Mouse (Mus musculus) midbrain, embryonic 13.5 days (tissue): ENCODE data around the gene Kcnc2. TPM values are rescaled to one million over a fixed set of nuclear protein-coding genes. Genes with fewer than 3 reads are reported as not detected.
"Not testable (repeated sequence)": the region's sequence is repeated elsewhere in the genome, so short reads cannot be mapped to it uniquely, and the experiment has no call there.

Experiments
- ATAC-seq: fragments of 200-750 bp; cut with Nextera tagmentation; 2 replicates; pipeline ENCODE4 v1.8.0; 2017; ENCODE audit warnings: mild to moderate bottlenecking, moderate TSS enrichment, moderate library complexity
- H3K27ac ChIP-seq: fragments of 300-500 bp; sonication (generic); 2 replicates; pipeline ENCODE4 v1.5.1; 2015; ENCODE audit warnings: inconsistent platforms, mild to moderate bottlenecking, moderate library complexity
- H3K27me3 ChIP-seq: fragments of 300-500 bp; sonication (generic); 2 replicates; pipeline ENCODE4 v1.6.1; 2015; ENCODE audit warnings: mild to moderate bottlenecking, inconsistent platforms
- H3K36me3 ChIP-seq: fragments of 300-500 bp; sonication (generic); 2 replicates; pipeline ENCODE4 v1.6.1; 2015; ENCODE audit warnings: mild to moderate bottlenecking, inconsistent platforms
- H3K4me1 ChIP-seq: fragments of 300-500 bp; sonication (generic); replicated peaks from 2 replicates; pipeline ENCODE4 v1.6.1; 2015; ENCODE audit warnings: inconsistent platforms
- H3K4me2 ChIP-seq: fragments of 300-500 bp; sonication (generic); replicated peaks from 2 replicates; pipeline ENCODE4 v1.6.1; 2015; ENCODE audit warnings: moderate library complexity, mild to moderate bottlenecking, inconsistent platforms
- H3K4me3 ChIP-seq: fragments of 300-500 bp; sonication (generic); replicated peaks from 2 replicates; pipeline ENCODE4 v1.5.1; 2015; ENCODE audit warnings: mild to moderate bottlenecking, inconsistent platforms
- H3K9ac ChIP-seq: fragments of 300-500 bp; sonication (generic); replicated peaks from 2 replicates; pipeline ENCODE4 v1.6.1; 2015; ENCODE audit warnings: mild to moderate bottlenecking, inconsistent platforms
- H3K9me3 ChIP-seq: fragments of 300-500 bp; sonication (generic); 2 replicates; pipeline ENCODE4 v1.6.1; 2016; ENCODE audit warnings: mild to moderate bottlenecking, inconsistent platforms
- whole genome bisulfite sequencing: fragments of 180-500 bp; shearing (Covaris S2); methylation state at CpG from one replicate; pipeline ENCODE4 v1.1.7; 2015; 5-methylcytosine and 5-hydroxymethylcytosine counted together
- polyA plus RNA-seq: library from polyadenylated mRNA; unstranded; fragments of >200 nt; fragmentation: Nextera tagmentation; extraction: Ambion mirVana; gene quantifications from 2 replicates; pipeline ENCODE4 v1.2.1, GENCODE M21; 2015

The Kcnc2 gene
- polyA plus RNA-seq: 3.3 and 4.1 TPM in 2 replicates

DNA sequence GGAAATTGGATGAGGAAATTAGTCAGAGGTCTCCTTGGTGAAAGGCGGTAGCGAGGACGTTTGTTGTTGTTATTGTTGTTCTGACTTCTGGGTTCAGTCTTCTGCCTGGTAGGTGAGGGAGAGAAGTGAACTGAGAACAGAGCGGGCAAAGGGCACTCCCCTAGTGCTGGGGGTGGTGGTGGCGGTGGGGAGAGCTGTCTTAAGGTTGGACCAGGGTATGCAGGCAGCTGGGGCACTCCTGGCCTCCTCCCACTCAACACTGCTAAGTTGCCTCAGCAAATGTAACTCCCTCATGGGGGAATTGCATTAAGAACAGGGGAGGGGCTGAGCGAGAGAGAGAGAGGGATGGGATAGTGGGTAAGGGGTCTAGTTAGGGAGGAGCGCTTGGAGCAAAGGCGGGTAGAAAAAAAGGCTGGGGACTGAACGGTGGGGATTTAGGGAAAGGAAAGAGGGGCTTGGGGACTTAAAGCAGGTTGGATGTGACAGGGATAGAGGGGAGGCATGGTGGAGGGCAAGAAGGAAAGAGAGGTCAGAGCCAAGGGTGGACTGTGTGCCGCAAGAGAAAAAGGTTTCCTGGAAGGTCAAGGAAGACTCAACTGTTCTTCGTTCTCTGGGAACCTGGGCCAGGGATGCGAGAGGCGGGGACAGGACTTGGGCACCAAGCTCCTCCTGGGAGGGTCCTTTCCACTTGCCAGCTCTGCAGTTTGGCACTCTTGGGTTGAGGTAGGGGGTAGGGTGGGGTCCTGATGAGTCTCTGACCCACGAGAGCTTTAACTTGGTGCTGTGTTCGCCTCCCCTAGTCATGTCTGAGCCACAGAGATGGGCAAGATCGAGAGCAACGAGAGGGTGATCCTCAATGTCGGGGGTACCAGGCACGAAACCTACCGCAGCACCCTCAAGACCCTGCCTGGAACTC, at the start of gene Kcnc2:
Kcnc2 (plus strand) TSS at position 235 of the 916 bp plus-strand sequence.
- peak within 1 kb of the TSS; percentile 68 for H3K9ac ChIP-seq
- no peak within 1 kb of the TSS for H3K27ac ChIP-seq
- 2% methylated on average over 20 of the region's 20 CpGs for WGBS
- peak; percentile 65 for ATAC-seq
- peak within 1 kb of the TSS; percentile 83 for H3K4me2 ChIP-seq
- peaks cover 32% of the 10 kb centered on the region for H3K27me3 ChIP-seq
- H3K9me3 ChIP-seq: no peaks in the 10 kb centered on the region
- no peaks in the 10 kb centered on the region for H3K36me3 ChIP-seq
- H3K4me3 ChIP-seq: peak within 1 kb of the TSS; percentile 54
- H3K4me1 ChIP-seq: peaks cover 18% of the 10 kb centered on the region

DNA sequence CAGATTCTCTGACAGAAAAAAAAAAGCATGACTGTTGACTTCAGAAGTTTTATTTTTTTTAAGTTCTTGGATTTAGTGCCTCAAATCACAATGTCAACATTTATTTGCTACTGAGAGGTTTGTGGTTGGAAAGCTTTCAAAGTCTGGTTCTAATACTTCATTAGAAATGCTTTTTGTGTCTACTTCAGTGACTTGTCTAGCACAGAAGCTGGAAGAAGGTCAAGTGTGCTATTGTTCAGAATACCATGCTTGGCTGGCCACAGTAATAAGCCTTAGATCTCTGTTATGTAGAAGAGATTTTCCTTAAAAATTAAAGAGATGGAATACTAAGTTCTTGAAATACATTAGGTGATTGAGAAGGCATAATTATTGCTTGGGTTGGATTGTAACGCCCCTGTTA, 43.8 kb upstream of the Kcnc2 start:
- H3K36me3 ChIP-seq: no peaks in the 10 kb centered on the region
- H3K4me2 ChIP-seq: no peak overlapping the region
- no peak for ATAC-seq
- no peaks in the 10 kb centered on the region for H3K4me1 ChIP-seq
- no peak overlapping the region for H3K4me3 ChIP-seq
- WGBS: 58% methylated on average over 1 of the region's 1 CpGs
- no peaks in the 10 kb centered on the region for H3K9me3 ChIP-seq
- H3K27me3 ChIP-seq: no peaks in the 10 kb centered on the region
- no peak overlapping the region for H3K9ac ChIP-seq
- no peak overlapping the region for H3K27ac ChIP-seq

DNA sequence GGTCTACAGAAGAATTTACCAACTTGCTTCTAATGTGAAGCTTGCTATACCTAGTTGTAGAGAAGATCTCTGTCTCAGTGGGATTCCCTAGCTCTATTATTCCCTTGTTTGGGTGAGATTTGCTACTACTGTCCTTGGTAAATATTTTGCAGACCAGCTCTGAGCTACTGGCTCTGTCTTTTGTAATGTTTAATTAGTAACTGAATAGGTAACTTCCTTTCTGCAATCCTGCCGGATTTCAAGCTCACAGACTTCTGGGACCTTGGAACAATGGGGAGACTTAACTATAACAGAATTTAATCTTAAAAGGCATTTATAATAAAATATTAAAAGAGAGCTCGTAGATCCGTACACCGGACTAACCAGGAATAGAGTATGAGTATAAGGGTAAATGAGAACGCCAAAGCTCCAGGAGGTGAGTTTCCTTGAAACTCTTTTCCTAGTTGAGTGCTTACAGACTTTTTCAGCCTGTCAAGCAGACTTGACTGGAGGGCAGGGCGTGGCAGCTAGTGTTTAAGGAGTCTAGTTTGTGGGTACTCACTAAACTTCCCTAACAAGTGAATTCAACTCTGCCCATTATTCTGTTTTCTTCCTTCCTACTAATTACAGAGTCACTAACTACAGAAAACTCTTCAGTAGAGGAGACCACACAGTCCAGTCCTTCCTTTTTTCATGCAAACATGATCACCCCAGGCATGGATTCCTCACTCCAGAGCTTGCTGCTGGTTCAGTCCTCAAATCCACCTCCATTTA, 41.7 kb upstream of the Kcnc2 start:
- H3K27me3 ChIP-seq, H3K9me3 ChIP-seq, H3K9ac ChIP-seq, H3K4me3 ChIP-seq, ATAC-seq, H3K36me3 ChIP-seq, H3K27ac ChIP-seq, H3K4me2 ChIP-seq, H3K4me1 ChIP-seq: not testable (repeated sequence)
- WGBS: 36% methylated on average over 6 of the region's 6 CpGs

GRCm38 (mm10) chr10:112232733-112233132, 38.2 kb upstream of the Kcnc2 start:
- not testable (repeated sequence) for H3K9ac ChIP-seq, H3K36me3 ChIP-seq, H3K4me3 ChIP-seq, ATAC-seq, H3K9me3 ChIP-seq, H3K27me3 ChIP-seq, H3K4me1 ChIP-seq, H3K4me2 ChIP-seq, H3K27ac ChIP-seq
- WGBS: 19% methylated on average over 1 of the region's 1 CpGs

- H3K4me2 ChIP-seq, H3K27ac ChIP-seq, H3K9ac ChIP-seq, H3K4me1 ChIP-seq, H3K4me3 ChIP-seq, H3K36me3 ChIP-seq, H3K9me3 ChIP-seq, H3K27me3 ChIP-seq: not testable (repeated sequence)
- ATAC-seq: peak; percentile 48; the same call in 1 of the 2 replicates
- 85% methylated on average over 5 of the region's 5 CpGs for WGBS
Observed at GRCm38 (mm10) chr10:112235396-112235940, 35.5 kb upstream of the Kcnc2 start.

- WGBS: 76% methylated on average over 2 of the region's 2 CpGs
- no peaks in the 10 kb centered on the region for H3K4me1 ChIP-seq
- no peak overlapping the region for H3K4me2 ChIP-seq
- H3K27ac ChIP-seq: no peak overlapping the region
- H3K9me3 ChIP-seq: no peaks in the 10 kb centered on the region
- no peak for ATAC-seq
- no peak overlapping the region for H3K4me3 ChIP-seq
- no peaks in the 10 kb centered on the region for H3K36me3 ChIP-seq
- no peaks in the 10 kb centered on the region for H3K27me3 ChIP-seq
- H3K9ac ChIP-seq: no peak overlapping the region
Observed at GRCm38 (mm10) chr10:112248273-112248672, 22.6 kb upstream of the Kcnc2 start.

- Histone ChIP-seq H3K27ac (no peak overlapping the region), H3K4me2 (no peak overlapping the region), H3K4me1 (no peaks in the 10 kb centered on the region), H3K9me3 (no peaks in the 10 kb centered on the region), H3K9ac (no peak overlapping the region), H3K36me3 (no peaks in the 10 kb centered on the region), H3K4me3 (no peak overlapping the region), H3K27me3 (no peaks in the 10 kb centered on the region)
- ATAC-seq: no peak
- 86% methylated on average over 3 of the region's 3 CpGs for WGBS
Observed at GRCm38 (mm10) chr10:112263467-112263866, 7.5 kb upstream of the Kcnc2 start.

- H3K36me3 ChIP-seq: no peaks in the 10 kb centered on the region
- no peak overlapping the region for H3K27ac ChIP-seq
- no peaks in the 10 kb centered on the region for H3K9me3 ChIP-seq
- peaks cover 18% of the 10 kb centered on the region for H3K4me1 ChIP-seq
- peak overlapping the region; percentile 83 for H3K4me2 ChIP-seq
- 68% methylated on average over 3 of the region's 3 CpGs for WGBS
- peaks cover 32% of the 10 kb centered on the region for H3K27me3 ChIP-seq
- no peak for ATAC-seq
- H3K4me3 ChIP-seq: peak overlapping the region; percentile 54
- H3K9ac ChIP-seq: peak overlapping the region; percentile 68; the same call in 1 of the 2 replicates
Observed at GRCm38 (mm10) chr10:112269481-112269880, 1.4 kb upstream of the Kcnc2 start.

DNA sequence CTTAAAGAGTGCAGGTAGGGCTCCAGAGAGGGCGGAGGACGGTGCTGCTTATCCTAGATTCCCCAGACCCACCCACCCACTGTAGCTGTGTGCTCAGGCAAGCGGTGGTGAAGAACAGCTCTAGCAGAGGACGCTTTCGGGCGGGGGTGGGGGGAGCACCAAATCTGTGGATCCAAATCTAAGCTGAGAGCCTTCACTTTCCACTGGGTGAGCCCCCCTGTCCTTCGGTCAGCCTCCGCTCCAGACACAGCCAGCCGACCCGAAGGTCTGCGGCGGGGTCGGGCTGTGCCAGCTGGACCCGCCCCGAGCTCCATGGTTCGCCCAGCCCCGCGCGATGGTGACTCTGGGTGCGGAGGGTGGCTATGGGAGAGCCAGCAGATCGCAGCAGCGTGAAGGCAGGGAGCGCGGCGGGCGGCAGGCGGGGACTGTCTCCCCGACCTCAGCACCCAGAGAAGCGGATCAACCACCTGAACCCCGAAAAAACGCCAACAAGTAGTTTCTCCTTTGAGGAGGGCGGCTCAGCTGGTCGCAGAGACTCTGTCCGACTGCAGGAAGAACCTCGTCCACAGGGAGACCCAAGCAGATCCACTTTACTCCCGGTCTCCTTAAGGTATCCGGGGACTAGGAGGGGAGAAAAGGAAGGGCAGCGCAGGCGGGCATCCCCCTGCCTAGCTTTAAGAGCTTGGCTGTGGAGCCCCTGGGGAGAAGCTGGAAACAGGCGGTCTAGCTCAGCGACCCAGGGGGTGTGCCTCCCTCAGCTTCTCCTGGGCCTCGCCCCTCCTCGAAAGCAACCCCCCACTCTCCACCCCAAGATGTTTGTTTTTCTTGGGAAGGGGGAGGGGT, 761 bp upstream of the Kcnc2 start:
- H3K27ac ChIP-seq: no peak overlapping the region
- 1% methylated on average over 43 of the region's 43 CpGs for WGBS

DNA sequence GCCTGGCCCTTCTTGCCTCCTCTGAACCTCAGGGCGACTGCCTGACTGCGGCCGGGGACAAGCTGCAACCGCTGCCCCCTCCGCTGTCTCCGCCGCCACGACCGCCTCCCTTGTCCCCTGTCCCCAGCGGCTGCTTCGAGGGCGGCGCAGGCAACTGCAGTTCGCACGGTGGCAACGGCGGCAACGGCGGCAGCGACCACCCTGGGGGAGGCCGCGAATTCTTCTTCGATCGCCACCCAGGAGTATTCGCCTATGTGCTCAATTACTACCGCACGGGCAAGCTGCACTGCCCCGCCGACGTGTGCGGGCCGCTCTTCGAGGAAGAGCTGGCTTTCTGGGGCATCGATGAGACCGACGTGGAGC, 863 bp downstream of the Kcnc2 start:
- no peak overlapping the region for H3K27ac ChIP-seq
- H3K9me3 ChIP-seq: no peaks in the 10 kb centered on the region
- no peaks in the 10 kb centered on the region for H3K36me3 ChIP-seq
- peak overlapping the region; percentile 83 for H3K4me2 ChIP-seq
- H3K4me1 ChIP-seq: peaks cover 18% of the 10 kb centered on the region
- WGBS: under 1% methylated on average over 36 of the region's 36 CpGs
- peak overlapping the region; percentile 68 for H3K9ac ChIP-seq
- ATAC-seq: peak; percentile 55
- H3K27me3 ChIP-seq: peaks cover 32% of the 10 kb centered on the region
- peak overlapping the region; percentile 54 for H3K4me3 ChIP-seq

More for the DNA sequence above, 761 bp upstream of the Kcnc2 start:
- Histone ChIP-seq H3K27me3 (peaks cover 32% of the 10 kb centered on the region), H3K4me1 (peaks cover 18% of the 10 kb centered on the region), H3K9ac (peak overlapping the region; percentile 68), H3K9me3 (no peaks in the 10 kb centered on the region), H3K4me3 (peak overlapping the region; percentile 54), H3K4me2 (peak overlapping the region; percentile 83), H3K36me3 (no peaks in the 10 kb centered on the region)
- ATAC-seq: peak; percentile 85

- H3K27ac ChIP-seq: no peak overlapping the region
- H3K4me3 ChIP-seq: peak overlapping the region; percentile 54
- H3K36me3 ChIP-seq: no peaks in the 10 kb centered on the region
- H3K4me2 ChIP-seq: peak overlapping the region; percentile 83
- H3K9me3 ChIP-seq: no peaks in the 10 kb centered on the region
- H3K27me3 ChIP-seq: peaks cover 32% of the 10 kb centered on the region
- WGBS: 12% methylated on average over 14 of the region's 14 CpGs
- H3K4me1 ChIP-seq: peaks cover 18% of the 10 kb centered on the region
- H3K9ac ChIP-seq: peak overlapping the region; percentile 68
- peak; percentile 7; the same call in 1 of the 2 replicates for ATAC-seq
Observed at GRCm38 (mm10) chr10:112272171-112272570, 1.2 kb downstream of the Kcnc2 start.
